Mouse (Mus musculus): ENCODE results near the gene Gjc3. TPM values are rescaled to one million over a fixed set of nuclear protein-coding genes. Genes with fewer than 3 reads are reported as not detected.
"Not testable (repeated sequence)": the region's sequence is repeated elsewhere in the genome, so short reads cannot be mapped to it uniquely, and the experiment has no call there.

Gene Gjc3
- polyA plus RNA-seq, 1 experiment from 2014 or later: 1.3 TPM

GRCm38 (mm10) chr5:137951218-137951617 is 11.7 kb downstream of the Gjc3 start:
- 45% methylated on average over 6 of the region's 6 CpGs for WGBS
- Histone ChIP-seq H3K27ac (replicated peaks) (no peak overlapping the region), H3K27me3 (no peaks in the 10 kb centered on the region), H3K4me1 (replicated peaks) (no peaks in the 10 kb centered on the region), H3K4me2 (no peak overlapping the region), H3K9ac (no peak overlapping the region), H3K9me3 (no peaks in the 10 kb centered on the region), H3K36me3 (no peaks in the 10 kb centered on the region), H3K4me3 (no peak overlapping the region)
- ATAC-seq (ENCODE audit: low FRiP score, low read depth): no peak

GRCm38 (mm10) chr5:137947303-137947702 is 15.6 kb downstream of the Gjc3 start:
- Histone ChIP-seq H3K9ac (no peak overlapping the region), H3K27me3 (no peaks in the 10 kb centered on the region), H3K36me3 (no peaks in the 10 kb centered on the region), H3K4me3 (no peak overlapping the region), H3K4me2 (no peak overlapping the region), H3K4me1 (replicated peaks) (no peaks in the 10 kb centered on the region), H3K9me3 (no peaks in the 10 kb centered on the region), H3K27ac (replicated peaks) (no peak overlapping the region)
- no peak for ATAC-seq (ENCODE audit: low FRiP score, low read depth)

GRCm38 (mm10) chr5:137943133-137943532 is 19.8 kb downstream of the Gjc3 start:
- Histone ChIP-seq H3K9ac (no peak overlapping the region), H3K4me3 (no peak overlapping the region), H3K4me1 (replicated peaks) (no peaks in the 10 kb centered on the region), H3K27ac (replicated peaks) (no peak overlapping the region), H3K36me3 (no peaks in the 10 kb centered on the region), H3K4me2 (no peak overlapping the region), H3K9me3 (no peaks in the 10 kb centered on the region), H3K27me3 (no peaks in the 10 kb centered on the region)
- WGBS: 79% methylated on average over 1 of the region's 1 CpGs
- no peak for ATAC-seq (ENCODE audit: low FRiP score, low read depth)

GRCm38 (mm10) chr5:137940948-137941347 is 21.9 kb downstream of the Gjc3 start:
- ATAC-seq (ENCODE audit: low FRiP score, low read depth): no peak
- WGBS: 84% methylated on average over 4 of the region's 4 CpGs
- H3K4me3 ChIP-seq: no peak overlapping the region
- no peak overlapping the region for H3K9ac ChIP-seq
- H3K9me3 ChIP-seq: no peaks in the 10 kb centered on the region
- H3K4me2 ChIP-seq: no peak overlapping the region
- H3K4me1 ChIP-seq (replicated peaks): no peaks in the 10 kb centered on the region
- no peaks in the 10 kb centered on the region for H3K36me3 ChIP-seq
- H3K27me3 ChIP-seq: no peaks in the 10 kb centered on the region
- H3K27ac ChIP-seq (replicated peaks): no peak overlapping the region

GRCm38 (mm10) chr5:137937238-137937637 is 25.7 kb downstream of the Gjc3 start:
- H3K4me3 ChIP-seq: no peak overlapping the region
- WGBS: 73% methylated on average over 4 of the region's 4 CpGs

GRCm38 (mm10) chr5:137936486-137936885 is 26.4 kb downstream of the Gjc3 start:
- 91% methylated on average over 2 of the region's 2 CpGs for WGBS
- Histone ChIP-seq H3K27me3 (no peaks in the 10 kb centered on the region), H3K9me3 (no peaks in the 10 kb centered on the region), H3K36me3 (no peaks in the 10 kb centered on the region), H3K4me2 (no peak overlapping the region), H3K9ac (no peak overlapping the region), H3K4me3 (no peak overlapping the region), H3K27ac (replicated peaks) (no peak overlapping the region), H3K4me1 (replicated peaks) (no peaks in the 10 kb centered on the region)
- ATAC-seq (ENCODE audit: low FRiP score, low read depth): no peak

More at GRCm38 (mm10) chr5:137937238-137937637, 25.7 kb downstream of the Gjc3 start:
- no peak overlapping the region for H3K9ac ChIP-seq
- H3K36me3 ChIP-seq: no peaks in the 10 kb centered on the region
- H3K27me3 ChIP-seq: no peaks in the 10 kb centered on the region
- no peak for ATAC-seq (ENCODE audit: low FRiP score, low read depth)
- H3K4me1 ChIP-seq (replicated peaks): no peaks in the 10 kb centered on the region
- H3K9me3 ChIP-seq: no peaks in the 10 kb centered on the region
- no peak overlapping the region for H3K4me2 ChIP-seq
- no peak overlapping the region for H3K27ac ChIP-seq (replicated peaks)

- not testable (repeated sequence) for H3K9me3 ChIP-seq; H3K27me3 ChIP-seq; ATAC-seq (ENCODE audit: low FRiP score, low read depth); H3K4me1 ChIP-seq (replicated peaks); H3K9ac ChIP-seq; H3K4me3 ChIP-seq; H3K4me2 ChIP-seq; H3K36me3 ChIP-seq; H3K27ac ChIP-seq (replicated peaks)
- 75% methylated on average over 2 of the region's 2 CpGs for WGBS
Observed at GRCm38 (mm10) chr5:137933934-137934333, 29.0 kb downstream of the Gjc3 start.

- Histone ChIP-seq H3K9me3 (no peaks in the 10 kb centered on the region), H3K36me3 (no peaks in the 10 kb centered on the region), H3K4me3 (no peak overlapping the region), H3K27me3 (no peaks in the 10 kb centered on the region), H3K4me1 (replicated peaks) (no peaks in the 10 kb centered on the region), H3K4me2 (no peak overlapping the region), H3K9ac (no peak overlapping the region), H3K27ac (replicated peaks) (no peak overlapping the region)
- WGBS: 86% methylated on average over 11 of the region's 11 CpGs
- no peak for ATAC-seq (ENCODE audit: low FRiP score, low read depth)
Observed at GRCm38 (mm10) chr5:137928439-137928838, 34.5 kb downstream of the Gjc3 start.

GRCm38 (mm10) chr5:137922171-137922570 is 40.7 kb downstream of the Gjc3 start:
- no peak overlapping the region for H3K9ac ChIP-seq
- no peak overlapping the region for H3K4me2 ChIP-seq
- no peaks in the 10 kb centered on the region for H3K9me3 ChIP-seq
- ATAC-seq (ENCODE audit: low FRiP score, low read depth): no peak
- H3K27me3 ChIP-seq: no peaks in the 10 kb centered on the region
- no peak overlapping the region for H3K4me3 ChIP-seq
- no peak overlapping the region for H3K27ac ChIP-seq (replicated peaks)
- no peaks in the 10 kb centered on the region for H3K4me1 ChIP-seq (replicated peaks)
- no peaks in the 10 kb centered on the region for H3K36me3 ChIP-seq

- WGBS: 63% methylated on average over 2 of the region's 2 CpGs
- Histone ChIP-seq H3K27me3 (no peaks in the 10 kb centered on the region), H3K9ac (no peak within 1 kb of the TSS), H3K36me3 (no peaks in the 10 kb centered on the region), H3K4me2 (no peak within 1 kb of the TSS), H3K4me1 (replicated peaks) (no peaks in the 10 kb centered on the region), H3K4me3 (no peak within 1 kb of the TSS), H3K27ac (replicated peaks) (no peak within 1 kb of the TSS), H3K9me3 (no peaks in the 10 kb centered on the region)
- no peak for ATAC-seq (ENCODE audit: low FRiP score, low read depth)
Observed at GRCm38 (mm10) chr5:137921532-137921931, 41.4 kb downstream of the Gjc3 start, which contains the start of gene Cyp3a13. Gene Cyp3a13 (minus strand): TSS chr5:137921619.

- Histone ChIP-seq H3K4me3 (no peak overlapping the region), H3K36me3 (no peaks in the 10 kb centered on the region), H3K9ac (no peak overlapping the region), H3K27me3 (no peaks in the 10 kb centered on the region), H3K4me2 (no peak overlapping the region), H3K9me3 (no peaks in the 10 kb centered on the region), H3K4me1 (replicated peaks) (no peaks in the 10 kb centered on the region), H3K27ac (replicated peaks) (no peak overlapping the region)
- ATAC-seq (ENCODE audit: low FRiP score, low read depth): no peak
- WGBS: 83% methylated on average over 6 of the region's 6 CpGs
Observed at GRCm38 (mm10) chr5:137915550-137915949, 47.3 kb downstream of the Gjc3 start.

- H3K4me3 ChIP-seq: no peak overlapping the region
- H3K4me1 ChIP-seq (replicated peaks): no peaks in the 10 kb centered on the region
- no peaks in the 10 kb centered on the region for H3K9me3 ChIP-seq
- H3K27ac ChIP-seq (replicated peaks): no peak overlapping the region
- no peaks in the 10 kb centered on the region for H3K36me3 ChIP-seq
- H3K4me2 ChIP-seq: no peak overlapping the region
- no peak overlapping the region for H3K9ac ChIP-seq
- ATAC-seq (ENCODE audit: low FRiP score, low read depth): no peak
- no peaks in the 10 kb centered on the region for H3K27me3 ChIP-seq
Observed at GRCm38 (mm10) chr5:137914508-137914907, 48.4 kb downstream of the Gjc3 start.

GRCm38 (mm10) chr5:137909564-137910262 is 53.2 kb downstream of the Gjc3 start:
- H3K4me2 ChIP-seq: no peak overlapping the region
- H3K4me1 ChIP-seq (replicated peaks): no peaks in the 10 kb centered on the region
- H3K36me3 ChIP-seq: no peaks in the 10 kb centered on the region
- no peak for ATAC-seq (ENCODE audit: low FRiP score, low read depth)
- no peak overlapping the region for H3K27ac ChIP-seq (replicated peaks)
- no peaks in the 10 kb centered on the region for H3K9me3 ChIP-seq
- H3K4me3 ChIP-seq: no peak overlapping the region
- H3K27me3 ChIP-seq: no peaks in the 10 kb centered on the region
- 91% methylated on average over 3 of the region's 3 CpGs for WGBS
- no peak overlapping the region for H3K9ac ChIP-seq

Data from hindbrain, embryonic 15.5 days (tissue).